Mouse (Mus musculus) MEL-GATA-1-ER (cell line): Measurements from ENCODE around the gene Ube2d3.
A peak's percentile ranks its signal among the peaks of the same experiment; 100 is the strongest.
"Not testable (repeated sequence)": the region's sequence is repeated elsewhere in the genome, so short reads cannot be mapped to it uniquely, and the experiment has no call there.

ENCODE experiments used
- DNase-seq: peaks from one replicate; pipeline ENCODE4 v3.0.0-alpha.2; 2012; ENCODE audit warnings: low read depth; ENCODE audit errors: extremely low read depth

Ube2d3 gene

DNA sequence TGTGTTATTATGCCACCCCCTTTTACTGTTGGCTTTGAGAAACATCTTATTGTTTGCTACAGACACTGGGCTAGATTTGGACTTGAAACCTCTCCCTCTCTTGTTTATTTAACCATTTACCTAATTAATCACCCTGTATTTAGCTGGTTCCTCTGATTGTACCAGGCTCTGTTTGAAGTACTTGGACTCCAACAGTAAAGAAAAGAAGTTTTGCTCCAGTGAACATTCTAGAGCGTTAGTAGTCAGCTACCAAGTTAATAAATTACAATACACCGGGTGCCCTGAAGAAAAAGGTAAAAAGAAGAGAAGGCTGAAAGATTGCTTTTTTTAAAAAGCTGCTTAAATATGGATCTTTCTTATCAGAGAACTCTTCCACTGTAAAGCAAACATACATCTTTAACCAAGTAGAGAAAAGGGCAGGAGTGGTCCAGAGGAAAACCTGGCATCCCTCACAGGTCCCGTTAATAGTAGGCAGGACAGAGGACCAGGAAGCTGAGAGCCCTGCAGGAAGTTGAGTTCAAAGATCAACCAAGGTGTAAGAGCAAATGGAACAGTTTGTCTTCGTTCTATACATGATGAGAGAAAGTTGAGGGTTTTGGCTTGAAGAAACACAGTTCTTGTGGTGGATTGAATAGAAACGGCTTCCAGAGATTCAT lies 52.0 kb downstream of the Ube2d3 start:
- DNase-seq: no peak

DNA sequence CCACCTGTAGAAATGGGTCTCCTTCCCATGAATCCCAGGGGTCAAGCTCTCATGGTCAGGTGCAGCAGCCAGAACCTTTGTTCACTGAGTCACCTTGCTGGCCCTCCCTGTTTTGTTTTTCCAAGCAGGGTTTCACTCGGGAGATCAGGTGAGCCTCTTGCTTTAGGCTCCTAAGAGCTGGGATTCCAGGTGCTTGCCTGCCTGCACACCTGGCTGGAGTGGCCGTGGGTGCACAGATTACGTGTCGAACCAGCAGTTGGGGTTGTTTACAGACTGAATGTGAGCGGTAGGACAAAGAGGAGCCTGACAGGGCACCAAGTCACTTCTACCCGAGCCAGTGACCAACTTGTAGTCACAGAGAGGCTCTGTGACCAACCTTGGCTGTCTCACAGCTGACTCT lies 53.2 kb downstream of the Ube2d3 start:
- no peak for DNase-seq

DNA sequence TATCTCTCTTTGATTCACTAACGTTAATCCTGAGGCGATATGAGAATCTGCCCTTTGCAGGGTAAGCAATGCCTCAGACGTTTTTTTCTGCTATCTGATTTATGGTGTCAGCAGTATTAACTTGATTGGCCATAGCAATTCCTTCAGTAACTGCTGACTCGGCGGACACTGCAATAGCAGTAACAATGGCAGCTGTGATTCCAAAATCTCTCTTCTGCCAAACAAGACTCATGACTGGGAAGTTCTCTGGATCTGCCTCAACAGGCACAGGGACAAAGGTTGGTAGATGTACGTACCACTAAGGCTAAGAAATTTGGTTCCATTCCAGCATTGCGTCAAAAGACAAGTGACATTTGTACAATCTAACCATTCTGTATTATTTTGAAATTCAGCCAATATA lies 55.4 kb downstream of the Ube2d3 start:
- not testable (repeated sequence) for DNase-seq

DNA sequence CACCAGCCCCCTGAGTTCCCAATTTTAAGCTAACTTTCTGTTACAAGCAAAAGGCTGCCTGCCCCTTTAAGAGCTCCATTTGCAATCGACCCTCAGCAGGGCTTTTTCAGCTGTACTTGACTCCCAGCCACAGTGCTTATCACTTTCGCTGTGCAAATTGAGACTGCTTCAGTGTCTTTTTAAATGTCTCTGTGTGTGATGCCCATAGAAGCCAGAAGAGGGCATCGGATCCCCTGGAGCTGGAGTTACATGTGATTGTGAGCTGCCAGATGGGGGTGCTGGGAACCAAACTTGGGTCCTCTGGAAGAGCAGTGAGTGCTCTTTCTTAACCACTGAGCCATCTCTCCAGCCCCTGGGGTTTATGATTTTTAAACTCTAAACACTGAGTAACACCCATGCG lies 60.0 kb downstream of the Ube2d3 start:
- DNase-seq: not testable (repeated sequence)

DNA sequence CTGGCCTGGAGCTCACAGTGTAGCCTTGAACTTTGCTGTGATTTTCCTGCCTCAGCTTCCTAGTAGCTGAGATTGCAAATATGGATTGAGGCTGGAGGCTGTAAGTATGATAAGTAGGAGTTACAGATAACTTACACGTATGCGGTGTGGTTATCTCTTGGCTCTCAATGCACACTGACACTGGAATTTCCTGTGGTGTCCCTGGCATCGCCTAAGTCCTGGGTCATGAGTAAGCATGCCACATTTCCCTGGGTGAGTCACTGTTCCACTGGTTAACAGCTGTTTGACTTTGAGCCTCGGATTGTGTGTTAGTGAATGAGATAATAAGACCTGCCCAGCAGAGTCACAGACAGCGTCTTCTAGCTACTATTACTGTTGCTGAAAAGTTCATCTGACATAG lies 60.9 kb downstream of the Ube2d3 start:
- peak; percentile 43 for DNase-seq

DNA sequence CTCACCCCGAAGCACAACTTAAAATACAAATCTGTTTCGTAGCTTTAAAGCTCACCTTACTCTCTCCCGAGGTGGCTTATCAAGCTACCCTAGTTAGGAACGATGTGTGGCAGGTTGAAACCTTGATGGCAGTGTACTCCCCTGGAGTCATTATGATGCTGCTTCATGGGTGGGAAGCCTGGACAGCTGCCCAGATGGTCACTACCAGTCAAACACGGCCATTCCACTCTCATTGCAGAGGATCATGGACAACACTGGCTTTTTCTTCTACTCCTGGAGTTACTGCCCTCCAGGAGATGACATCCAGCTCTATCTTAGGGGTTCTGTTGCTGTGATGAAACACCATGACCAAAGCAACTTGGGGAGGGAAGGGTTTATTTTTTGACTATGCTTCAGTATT lies 65.2 kb downstream of the Ube2d3 start:
- no peak for DNase-seq

DNA sequence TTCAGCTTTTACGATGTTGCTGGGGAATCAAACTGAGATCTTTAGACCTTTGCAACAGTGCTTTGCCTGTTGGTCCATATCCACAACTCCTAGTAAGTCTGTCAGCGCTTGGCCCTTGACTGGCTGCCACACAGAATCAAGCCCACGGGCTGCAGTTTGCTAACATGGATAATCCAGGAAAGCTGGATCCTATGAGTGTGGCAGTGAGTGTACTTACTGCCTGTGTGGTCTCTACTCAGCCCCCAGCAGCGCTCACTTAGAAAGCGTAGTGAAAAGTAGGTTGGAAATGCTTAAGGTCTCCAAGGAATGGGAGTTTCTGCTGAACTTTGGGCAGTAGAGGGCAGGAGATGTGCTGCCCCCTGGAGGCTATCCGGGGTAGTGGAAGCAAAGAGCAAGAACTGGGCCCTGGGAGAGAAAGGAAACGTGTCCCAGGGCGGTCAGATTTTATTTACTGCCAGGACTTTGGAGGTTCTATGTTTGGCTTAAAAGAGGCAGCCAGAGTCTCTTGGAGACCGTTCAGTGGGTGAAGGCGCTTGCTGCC lies 67.5 kb downstream of the Ube2d3 start:
- peak; percentile 32 for DNase-seq

DNA sequence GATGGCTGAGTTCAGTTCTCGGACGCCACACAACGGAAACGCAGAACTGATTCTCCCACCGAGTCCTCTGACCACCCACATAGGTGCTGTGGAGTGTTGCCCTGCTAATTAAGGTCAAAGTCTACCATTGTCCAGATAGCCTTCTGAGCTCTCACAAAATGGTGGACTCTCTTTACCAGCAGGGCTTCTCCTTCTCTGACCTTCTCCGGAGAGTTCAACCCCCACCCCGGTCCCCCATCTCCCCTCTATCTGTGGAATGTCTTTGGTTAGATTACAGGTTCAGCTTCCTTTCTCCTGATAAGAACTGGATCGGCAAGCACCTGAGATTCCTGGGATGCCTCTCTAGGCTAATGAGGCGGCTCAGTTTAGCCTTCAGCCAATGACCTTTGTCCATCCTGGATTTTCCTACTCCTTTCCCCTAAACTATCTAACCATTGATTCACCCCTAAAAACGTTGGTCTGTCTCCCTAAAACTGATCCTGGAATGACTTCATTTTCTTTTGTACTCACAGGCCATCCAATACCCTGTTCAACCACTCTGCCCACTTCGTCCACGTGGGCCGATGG lies 68.0 kb downstream of the Ube2d3 start:
- DNase-seq: no peak

DNA sequence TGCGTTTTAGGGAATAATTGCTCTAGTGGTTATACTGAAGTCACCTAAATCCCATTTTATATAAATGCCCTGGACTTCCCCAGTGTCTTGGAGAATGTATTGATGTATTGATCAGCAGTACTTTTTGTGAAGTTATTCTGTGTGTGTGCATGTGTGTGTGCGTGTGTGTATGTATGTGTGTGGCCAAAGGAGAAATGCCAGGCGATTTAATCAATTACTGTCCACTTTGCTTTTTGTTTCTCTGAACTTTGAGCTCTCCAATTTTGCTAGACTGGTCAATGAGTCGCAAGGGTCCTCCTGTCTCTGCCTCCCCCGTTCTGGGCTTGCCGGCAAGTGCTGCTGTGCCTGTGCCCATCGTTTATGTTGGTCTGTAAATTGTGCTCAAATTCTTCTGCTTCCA lies 69.6 kb downstream of the Ube2d3 start:
- DNase-seq: no peak

DNA sequence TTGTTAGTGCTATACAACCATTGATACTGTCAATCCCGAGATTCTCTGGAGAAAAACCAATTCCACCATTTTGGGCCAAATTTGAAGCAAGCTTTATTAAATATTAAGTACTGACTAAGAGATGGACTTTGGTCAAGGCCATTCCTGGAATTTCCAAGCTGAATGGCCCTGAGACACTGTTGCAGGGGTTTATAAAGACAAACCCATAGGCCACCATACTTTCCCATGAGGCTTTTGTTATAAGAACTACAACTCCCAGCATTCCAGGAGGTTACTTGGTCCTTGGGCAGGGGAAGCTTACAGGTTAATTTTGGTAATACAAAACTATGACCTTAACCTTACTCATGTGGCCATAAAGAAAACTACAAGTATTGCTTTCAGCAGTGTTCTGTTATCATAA lies 70.2 kb downstream of the Ube2d3 start:
- DNase-seq: no peak

DNA sequence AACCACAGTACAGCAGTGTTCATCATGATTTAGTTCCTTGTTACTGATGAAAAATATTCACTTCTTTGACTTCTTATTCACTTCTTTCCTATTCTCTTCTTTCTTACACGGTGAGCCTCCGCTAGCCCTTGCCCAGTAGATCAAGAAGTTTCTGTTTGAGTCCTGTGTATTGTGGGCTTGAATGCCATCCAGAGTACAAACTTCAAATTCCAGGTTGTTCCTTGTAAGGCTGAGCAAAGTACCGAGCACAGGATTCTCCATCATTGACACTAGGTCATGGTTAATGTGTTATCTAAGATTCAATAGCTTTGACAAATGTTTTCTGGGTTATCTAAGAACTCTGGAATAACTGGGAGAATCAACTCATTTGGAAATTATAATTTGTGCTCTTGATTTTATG lies 72.4 kb downstream of the Ube2d3 start:
- DNase-seq: no peak

DNA sequence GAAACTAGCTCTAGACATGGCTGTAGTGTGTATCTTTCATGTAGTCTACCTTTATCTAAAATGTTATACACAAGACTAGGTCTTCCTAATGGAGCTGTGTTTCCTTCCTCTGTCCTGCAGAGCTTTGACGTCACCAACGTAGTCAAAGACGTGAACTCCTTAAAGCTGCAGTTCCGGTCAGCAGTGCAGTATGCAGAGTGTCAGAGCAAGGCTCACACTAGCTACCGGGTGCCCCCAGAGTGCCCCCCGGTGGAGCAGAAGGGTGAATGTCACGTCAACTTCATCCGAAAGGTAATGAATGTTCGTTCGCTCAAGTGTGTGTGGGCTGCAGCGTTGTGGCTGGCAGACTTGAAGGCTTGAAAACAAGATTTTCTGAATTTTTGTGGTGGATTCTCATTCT lies 73.7 kb downstream of the Ube2d3 start:
- no peak for DNase-seq

DNA sequence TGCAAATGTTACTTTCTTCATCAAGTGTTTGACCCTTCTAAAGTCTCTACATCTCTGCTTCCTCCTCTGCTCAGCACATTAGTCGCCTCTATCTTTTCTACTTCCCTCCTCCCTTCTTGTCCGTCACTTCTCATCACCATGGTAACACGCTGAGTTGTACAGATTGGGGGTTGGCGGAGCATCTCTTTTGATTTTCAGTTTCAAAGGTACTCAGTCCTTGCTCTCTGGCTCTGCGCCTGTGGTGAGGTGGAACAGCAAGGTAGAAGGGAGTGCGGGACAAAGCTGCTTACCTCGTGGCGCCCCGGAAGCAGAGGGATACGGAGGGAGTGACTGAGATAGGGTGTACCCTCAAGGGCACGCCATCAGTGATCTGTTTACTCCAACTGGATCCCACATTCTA lies 75.3 kb downstream of the Ube2d3 start:
- no peak for DNase-seq

DNA sequence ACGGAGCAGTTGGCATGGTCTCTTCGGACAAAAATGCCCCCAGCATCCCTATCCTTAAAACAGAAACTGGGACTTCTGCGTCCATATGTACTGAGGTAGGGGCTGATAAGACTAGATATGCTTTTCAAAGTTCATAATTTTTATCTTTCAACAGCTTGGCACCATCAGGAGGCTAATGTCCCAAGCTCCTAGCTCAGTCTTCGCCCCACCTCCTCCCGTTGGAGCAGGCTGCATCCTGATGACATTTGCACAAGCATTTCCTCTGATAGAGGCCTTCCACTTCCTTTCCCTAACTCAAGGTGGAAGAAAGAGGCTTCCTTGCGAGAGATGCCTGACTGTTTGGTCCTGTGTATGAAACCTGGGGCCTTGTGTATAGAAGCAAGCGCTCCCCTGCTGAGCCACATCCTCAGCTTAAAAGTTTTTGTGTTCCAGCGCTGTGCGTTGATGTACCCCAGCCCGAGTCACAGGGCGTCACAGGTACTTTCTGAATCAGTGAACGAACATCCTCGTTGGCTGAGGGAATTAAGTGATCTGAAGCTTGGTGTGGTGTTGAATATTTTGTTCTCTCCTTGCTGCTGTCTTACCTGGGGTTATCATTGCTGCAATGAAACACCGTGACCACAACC lies 76.0 kb downstream of the Ube2d3 start:
- no peak for DNase-seq

DNA sequence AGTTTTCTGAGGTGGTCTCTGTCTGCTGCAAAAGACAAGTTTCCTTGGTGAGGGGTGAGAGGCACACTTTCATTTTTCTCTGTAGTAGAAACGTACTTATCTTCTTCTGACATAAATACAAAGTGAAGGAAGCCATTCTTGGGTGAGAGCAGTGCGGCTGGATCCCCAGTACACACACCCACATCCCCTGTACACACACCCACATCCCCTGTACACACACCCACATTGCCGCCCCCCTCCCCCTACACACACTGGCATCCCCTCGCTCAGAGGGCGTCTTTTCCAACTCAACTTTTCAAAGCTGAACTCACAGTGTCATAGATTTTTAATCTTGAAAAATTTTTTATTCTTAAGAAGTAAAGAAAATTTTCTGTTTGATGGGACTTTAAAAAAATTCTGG lies 77.3 kb downstream of the Ube2d3 start:
- no peak for DNase-seq

DNA sequence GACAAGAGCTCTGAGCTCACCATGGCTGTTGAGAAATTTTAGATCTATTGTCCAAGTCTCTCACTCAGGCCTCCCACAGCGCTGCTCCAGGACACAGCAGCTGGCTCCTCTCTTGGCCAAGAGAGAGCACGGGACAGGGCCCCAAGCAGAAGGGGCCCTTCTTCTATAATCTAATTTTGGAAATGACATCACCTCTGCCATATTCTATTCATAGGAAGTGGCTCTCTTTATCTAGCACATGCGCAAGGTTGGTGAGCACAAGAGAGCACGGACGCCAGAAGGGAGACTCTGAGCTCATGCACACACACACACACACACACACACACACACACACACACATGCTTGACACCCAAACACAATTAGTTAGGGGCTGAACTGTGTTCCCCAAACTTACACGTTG lies 78.9 kb downstream of the Ube2d3 start:
- DNase-seq: no peak
